Mouse (Mus musculus): Measurements from ENCODE around the gene Mon1a. TPM values are rescaled to one million over a fixed set of nuclear protein-coding genes. Genes with fewer than 3 reads are reported as not detected.

The Mon1a gene
- total RNA-seq, 2 experiments from 2014 or later: 23.0 to 25.5 TPM

DNA sequence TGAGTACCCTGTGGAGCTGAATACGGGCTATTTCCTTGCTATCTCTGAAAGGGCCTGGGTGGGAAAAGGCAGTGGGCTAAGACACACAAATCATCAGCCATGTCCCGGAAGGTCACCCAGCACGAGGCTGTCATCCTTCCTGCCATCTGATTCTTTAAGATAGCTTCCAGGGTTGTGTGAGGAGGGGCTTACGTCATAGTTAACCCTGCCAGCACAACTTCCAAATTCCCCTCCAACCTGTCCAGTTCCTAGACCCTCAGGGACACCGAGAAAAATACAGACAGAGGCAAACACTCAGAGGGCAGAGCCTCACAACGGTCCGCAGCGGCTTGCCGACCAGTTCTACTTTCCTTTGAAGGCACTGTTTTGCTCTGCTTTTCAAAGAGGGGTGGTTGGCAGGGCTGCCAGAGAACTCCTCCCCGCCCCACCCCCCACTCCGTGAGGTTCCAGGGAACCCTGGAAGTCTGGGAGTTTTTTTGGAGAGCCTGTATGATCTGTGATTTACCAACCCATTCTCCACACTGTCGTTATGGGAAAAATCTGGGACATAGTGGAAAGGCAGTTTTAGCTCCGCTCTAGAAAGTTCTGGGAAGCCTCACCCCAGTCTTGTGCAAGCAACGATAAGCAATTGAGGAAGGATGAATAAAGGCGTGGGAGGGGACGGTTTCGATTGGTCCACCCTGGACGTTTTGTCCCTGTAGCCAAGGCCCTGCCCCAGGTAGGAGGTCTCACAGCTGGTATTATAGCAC lies 20.6 kb downstream of the Mon1a start:
- DNase-seq: no peak

DNA sequence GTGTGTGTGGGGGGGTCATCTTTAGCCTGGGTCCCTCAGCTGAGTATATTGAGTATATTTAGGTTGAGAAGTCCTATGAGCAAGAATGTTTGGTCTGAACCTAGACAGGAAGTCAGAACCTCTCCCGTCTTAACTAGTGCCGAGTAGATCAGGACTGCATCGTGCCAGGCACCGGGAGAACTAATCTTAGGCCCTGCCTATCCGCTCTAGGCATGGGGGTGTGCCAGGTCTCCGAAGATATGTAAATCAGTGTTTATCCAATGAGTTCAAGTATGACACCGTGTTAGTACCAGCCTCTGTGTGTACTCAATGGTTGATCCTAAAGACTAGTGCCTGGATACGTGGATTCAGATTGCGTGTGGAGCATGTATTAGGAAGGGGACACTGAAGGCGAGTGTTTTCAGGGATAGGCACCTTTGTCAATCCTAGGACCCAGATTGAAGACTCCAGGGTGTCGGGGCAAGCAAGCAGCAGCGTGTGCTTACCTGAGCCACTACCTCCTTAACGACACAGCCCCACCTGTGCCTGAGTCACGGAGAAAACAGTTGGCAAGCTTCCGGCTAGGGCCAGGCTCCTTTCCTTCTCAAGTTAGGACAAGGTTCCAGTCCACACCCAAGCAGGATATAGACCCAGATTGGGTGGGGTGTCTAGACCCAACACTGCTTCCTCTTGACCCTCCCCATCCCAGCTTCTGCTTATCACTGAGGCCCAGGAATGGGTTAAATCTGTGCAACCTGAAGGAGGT lies 22.2 kb downstream of the Mon1a start:
- DNase-seq: no peak

- DNase-seq: no peak
These were observed 26.9 kb downstream of the Mon1a start for GRCm38 (mm10) chr9:107914764-107915420.

DNA sequence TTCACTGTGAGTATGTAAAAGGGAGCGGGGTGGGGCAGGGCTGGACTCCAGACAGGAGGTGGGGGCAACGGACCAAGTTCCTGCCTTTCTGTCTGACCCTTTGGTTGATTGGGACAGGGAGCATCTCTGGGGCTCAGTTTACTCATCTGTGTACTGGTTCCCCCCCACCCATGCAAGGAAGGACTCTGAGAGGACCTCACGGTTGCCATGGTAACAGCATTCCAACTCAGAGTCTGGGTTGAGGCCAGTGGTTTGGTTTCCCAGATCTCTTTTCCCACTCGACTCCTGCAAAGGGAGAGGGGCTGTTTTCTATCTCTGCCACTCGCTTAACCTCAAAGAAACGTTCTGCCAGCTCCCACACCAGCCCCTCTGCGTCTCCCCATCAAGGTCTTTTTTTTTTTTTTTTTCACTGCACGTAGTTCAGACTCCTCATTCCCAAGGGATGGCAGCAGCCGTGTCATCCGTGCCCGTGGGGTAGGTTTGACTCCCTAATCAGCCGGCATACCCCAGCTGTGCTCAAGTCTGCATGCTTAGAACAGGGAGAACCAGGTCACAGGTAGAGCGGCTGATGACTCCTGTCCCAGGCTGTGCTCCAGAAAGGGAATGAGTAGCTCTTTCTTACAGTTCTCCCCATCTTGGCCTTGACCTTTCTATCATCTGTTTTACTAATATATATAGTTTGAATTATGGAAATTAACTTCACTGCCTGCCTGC lies 30.1 kb downstream of the Mon1a start:
- DNase-seq: no peak

DNA sequence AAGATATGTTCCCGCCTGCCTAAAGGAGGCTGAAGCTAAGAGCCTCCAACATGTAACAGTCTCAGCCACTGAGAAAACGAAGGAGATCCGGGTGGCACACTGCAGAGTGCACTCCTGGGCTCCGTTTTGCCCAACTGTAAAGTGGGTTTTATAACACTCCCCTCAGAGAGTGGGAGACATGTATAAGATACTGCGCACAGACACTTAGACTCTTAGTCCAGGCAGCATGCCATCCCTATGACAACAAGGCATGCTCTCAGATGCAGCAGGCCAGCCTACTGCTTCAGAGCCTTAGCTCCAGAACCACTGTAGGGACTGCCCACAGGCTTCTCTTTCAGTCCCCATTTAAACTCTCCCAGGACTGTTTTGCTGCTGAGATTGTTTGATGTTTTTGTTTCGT lies 30.9 kb downstream of the Mon1a start:
- DNase-seq: no peak

DNA sequence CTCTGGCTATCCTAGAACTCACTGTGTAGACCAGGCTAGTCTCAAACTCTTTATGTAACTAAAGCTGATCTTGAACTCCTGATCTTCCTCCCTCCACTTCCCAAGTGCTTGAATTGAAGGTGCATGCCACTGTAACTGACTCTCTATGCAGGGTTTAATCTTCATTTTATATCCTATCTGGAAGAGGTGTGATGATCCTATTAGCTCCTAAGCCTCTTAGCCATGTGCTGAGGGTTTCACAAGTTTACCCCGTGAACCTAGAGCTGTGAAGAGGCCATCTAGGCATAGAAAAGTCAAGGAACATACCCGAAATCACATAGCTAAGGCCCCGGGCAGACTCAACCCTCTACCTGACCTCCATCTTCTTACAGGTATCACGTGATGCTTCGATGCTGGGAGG lies 31.5 kb downstream of the Mon1a start:
- no peak for DNase-seq

DNA sequence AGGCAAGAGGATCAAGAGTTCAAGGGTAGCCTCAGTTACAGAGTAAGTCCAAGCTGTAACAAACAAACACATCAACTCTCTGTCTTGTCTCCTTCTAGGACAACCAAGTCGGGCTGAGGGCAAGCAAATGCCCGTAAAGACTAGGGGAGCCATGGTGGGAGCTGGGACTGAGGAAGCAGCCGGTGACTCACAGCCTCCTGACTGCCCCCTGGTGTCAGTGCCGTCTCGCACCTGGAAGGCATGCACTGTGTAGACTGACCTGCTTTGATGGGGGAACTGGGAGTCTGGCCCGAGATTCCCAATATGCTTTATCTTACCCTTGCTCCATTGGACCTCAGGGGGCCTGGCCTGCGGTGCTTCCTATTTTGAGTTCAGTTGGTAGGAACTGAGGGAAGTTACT lies 35.1 kb downstream of the Mon1a start:
- DNase-seq: no peak

DNA sequence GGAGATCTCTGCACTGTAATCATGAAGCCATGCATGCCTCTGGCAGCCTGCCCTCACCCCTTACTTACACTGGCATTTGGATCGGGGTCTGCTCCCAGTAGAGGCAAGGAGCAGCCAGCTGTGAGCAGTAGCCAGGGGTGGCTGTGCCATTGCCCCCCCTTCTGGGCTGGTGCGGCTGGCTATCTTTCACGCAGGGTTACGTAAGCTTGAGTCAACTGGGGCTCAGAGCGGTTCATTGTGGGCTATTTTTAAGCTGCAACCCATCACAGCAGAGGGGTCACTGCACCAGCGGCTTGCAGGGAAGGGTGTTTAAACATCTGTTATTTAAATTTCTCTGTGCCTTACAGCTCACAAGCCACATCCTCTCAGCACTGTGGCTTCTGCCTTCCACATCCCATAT lies 36.0 kb downstream of the Mon1a start:
- no peak for DNase-seq

DNA sequence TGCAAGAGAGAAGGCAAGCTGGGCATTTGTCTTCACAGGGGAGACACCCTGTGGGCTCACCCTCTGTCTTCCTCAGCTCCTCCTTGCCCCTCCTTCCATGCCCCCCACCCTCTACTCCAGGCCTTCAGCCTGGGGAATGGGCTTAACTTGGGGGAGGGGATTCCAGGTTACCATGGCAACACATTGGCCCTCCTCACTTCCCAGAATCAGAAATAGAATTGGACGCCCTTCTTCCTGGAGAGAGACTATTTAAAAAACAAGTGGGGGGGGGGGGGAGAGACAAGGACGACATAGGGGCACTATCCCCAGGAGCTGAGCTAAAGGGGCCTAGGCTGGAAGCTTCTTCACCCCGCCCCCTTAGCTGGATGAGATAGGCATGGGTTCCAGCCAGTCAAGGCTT lies 37.3 kb downstream of the Mon1a start:
- no peak for DNase-seq

- DNase-seq: no peak
These were observed 39.0 kb downstream of the Mon1a start for GRCm38 (mm10) chr9:107926920-107927420.

DNA sequence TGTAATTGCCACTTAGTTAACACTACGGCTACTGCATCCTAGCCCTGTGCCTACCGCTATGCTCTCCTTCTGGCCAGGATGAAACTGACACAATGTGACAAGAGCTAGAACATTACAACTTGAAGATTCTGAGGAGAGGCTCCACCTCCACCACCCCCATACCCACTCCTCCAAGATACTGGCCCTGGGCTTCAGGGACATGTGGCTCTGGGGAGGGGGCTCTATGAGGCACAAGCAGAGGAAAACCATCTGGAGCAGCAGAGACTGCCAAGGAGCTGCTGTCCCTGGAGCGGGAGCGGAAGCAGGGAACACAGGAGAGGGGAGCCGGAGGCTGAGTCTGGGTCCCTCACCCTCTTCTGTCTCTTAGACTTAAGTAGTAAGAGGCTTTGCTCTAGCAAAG lies 39.8 kb downstream of the Mon1a start:
- peak; percentile 50 to 55 for DNase-seq

DNA sequence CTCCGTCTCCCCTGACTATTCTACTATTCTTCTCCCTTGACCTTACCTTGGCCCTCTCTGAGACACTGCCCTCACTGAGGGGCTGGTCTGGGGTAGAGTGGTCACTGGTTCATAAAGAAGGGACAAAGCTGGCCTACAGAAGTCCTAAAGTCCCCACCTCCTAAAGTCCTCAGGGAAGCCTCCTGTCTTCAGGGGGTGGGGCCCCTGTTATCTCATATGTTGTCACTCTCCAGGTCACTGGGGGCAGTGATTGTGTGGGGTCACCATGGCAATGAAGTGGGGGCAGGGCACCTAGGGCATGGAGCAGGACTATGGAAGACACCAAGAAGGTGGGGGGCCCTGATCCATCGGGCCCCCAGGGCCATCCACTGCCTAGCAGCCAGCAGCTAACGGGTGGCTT lies 40.2 kb downstream of the Mon1a start, which contains the start of gene Actl11:
Actl11 (plus strand) TSS at position 301 of the 400 bp plus-strand sequence.
- no peak for DNase-seq

DNA sequence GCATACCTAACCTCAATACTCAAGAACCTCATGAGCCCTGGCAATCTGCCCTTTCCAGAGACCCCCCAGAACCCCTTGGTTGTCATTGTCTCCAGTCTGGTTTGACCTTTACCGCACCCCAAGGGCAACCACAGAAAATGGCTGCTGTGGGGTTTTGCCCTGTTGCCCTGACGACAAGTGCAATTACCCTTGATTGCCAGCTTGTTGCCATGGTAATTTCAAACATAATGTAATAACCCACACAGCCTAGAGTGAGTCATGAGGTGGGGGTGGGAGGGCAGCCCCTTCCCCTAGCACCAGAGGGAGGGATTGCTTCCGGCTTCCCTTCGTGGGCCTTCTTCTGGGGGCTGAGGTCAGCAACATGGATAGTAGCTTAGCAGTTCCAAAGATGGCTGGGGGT lies 44.3 kb downstream of the Mon1a start:
- no peak for DNase-seq

DNA sequence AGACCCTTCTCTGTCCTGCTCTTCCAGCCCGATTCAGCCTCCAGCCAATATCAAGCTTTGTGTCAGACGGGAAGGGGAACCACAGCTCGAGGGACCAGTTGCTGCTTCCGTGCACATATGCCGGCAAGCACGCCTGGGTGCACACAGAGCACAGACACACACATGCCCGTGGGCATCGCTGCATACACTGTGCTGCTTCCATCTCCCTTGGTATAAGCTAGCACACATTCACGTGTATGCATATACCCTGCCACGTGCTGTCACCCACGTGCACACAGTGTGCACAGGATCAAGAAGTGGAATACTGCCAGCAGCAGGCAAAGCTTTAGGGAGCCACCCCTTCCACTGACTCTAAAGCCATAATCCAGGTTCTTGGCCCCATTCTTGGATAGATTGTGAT lies 46.2 kb downstream of the Mon1a start:
- no peak for DNase-seq

- no peak for DNase-seq
These were observed 47.4 kb downstream of the Mon1a start, which contains the start of gene Camkv for GRCm38 (mm10) chr9:107935374-107935773. Camkv (plus strand) TSS chr9:107935674.

DNA sequence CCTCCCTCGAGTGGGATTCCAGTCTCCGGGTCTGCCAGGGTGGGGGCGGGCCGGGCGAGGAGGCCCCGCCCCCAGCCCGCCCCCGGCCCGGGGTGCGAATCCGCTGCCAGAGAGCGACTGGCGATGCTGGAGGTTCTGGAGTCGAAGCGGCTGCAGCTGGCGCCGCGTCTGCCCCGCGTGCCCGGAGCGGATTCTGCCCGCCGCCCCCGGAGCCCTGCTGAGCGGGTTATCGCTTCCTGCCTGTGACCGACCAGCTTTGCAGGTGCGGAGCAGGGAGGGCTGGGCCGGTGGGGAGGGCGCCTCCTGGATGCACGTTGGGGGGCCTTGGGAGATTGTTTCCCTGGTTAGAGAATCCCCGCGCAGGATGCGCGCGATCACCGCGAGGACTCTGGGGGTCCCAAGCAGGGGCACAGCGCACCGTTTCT lies 47.9 kb downstream of the Mon1a start:
- DNase-seq: peak; percentile 64 to 68

DNA sequence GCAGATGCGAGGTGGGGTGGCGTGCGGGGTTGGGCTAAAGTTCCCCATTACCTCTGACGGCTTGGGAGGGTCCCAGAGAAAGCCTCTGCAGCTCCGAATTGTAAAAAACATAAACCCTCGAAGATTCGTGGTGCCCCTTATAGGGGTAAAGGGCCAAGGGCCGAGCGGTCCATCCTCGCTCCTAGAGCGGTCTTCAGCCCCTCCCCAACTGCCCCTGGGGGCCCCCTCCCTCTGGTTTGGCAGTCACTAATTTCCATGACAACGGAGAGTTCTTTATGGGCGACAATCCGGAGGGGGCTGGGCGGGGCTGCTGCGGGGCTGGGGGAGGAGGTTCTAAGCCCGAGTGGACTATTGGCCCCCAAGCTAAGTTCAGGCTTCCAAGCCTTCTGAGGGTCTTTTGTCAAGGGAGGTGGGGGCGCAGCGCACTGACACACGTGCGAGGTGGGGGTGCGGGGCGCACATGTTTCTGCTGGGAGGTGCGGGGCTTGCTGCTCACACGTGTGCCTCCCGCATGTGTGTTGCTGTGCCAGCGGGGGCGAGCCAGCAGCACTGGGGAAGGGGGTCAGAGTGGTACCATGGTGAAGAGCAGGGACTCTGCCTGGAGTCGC lies 48.4 kb downstream of the Mon1a start:
- peak; percentile 64 to 65 for DNase-seq

GRCm38 (mm10) chr9:107936831-107937230 lies 48.9 kb downstream of the Mon1a start:
- no peak for DNase-seq

DNA sequence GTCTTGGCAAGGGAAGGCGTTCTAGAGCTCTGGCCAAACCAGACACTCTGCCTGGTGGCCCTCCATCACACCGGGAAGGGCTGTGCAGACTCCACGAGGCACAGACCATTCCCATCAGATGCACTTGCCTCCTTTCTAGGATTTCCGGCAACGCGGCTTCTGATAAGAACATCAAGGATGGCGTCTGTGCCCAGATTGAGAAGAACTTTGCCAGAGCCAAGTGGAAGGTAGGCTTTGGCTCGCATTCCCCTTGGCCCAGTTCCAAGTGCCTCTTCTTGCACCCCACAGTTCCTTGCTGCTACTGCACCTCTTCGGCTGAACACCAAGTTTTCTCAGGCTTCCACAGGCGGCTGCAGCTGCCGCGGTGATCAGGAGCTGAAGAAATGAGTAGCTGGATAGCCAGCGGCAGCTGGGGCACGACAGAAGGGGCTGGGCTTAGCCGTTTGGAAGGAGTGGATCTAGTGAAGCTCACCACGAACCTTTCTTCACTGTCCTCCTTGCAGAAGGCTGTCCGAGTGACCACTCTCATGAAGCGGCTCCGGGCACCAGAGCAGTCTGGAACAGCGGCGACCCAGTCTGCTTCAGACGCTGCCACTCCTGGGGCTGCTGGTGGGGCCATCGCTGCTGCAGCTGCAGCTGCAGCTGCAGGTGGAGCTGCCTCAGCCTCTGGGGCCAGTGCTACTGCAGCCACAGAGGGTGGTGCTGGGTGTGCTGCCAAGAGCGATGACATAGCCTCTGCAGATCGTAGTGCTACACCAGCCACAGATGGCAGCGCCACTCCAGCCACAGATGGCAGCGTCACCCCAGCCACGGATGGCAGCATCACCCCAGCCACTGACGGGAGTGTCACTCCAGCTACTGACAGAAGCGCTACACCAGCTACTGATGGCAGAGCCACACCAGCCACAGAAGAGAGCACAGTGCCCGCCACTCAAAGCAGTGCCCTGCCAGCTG lies 59.6 kb downstream of the Mon1a start:
- no peak for DNase-seq

- no peak for DNase-seq
These were observed 61.4 kb downstream of the Mon1a start for GRCm38 (mm10) chr9:107949184-107949921.

Data from layer of hippocampus, postnatal 36 days (tissue).